Mouse (Mus musculus): ENCODE data around the gene Hist2h2aa2. TPM values are rescaled to one million over a fixed set of nuclear protein-coding genes. Genes with fewer than 3 reads are reported as not detected.
A peak's percentile ranks its signal among the peaks of the same experiment; 100 is the strongest.
"Not testable (repeated sequence)": the region's sequence is repeated elsewhere in the genome, so short reads cannot be mapped to it uniquely, and the experiment has no call there.

Gene Hist2h2aa2
- polyA plus RNA-seq (2015; fragmentation: Nextera tagmentation; extraction: Ambion mirVana): 27.0 and 35.1 TPM in 2 replicates

GRCm38 (mm10) chr3:96239949-96240798 lies at the start of gene Hist2h2aa2:
Gene Hist2h2aa2, minus strand, starts transcription at chr3:96240276.
- H3K27me3 ChIP-seq, H3K9me3 ChIP-seq, H3K36me3 ChIP-seq: not testable (repeated sequence)
- peak; percentile 88 for ATAC-seq (ENCODE audit: insufficient number of reproducible peaks, low FRiP score, low TSS enrichment, low read depth)
- Histone ChIP-seq H3K4me3 (peak within 1 kb of the TSS; percentile 35), H3K4me1 (peaks cover 23% of the 10 kb centered on the region), H3K4me2 (peak within 1 kb of the TSS; percentile 45), H3K27ac (peak within 1 kb of the TSS; percentile 88), H3K9ac (0 out of 2 replicates have a peak within 1 kb of the TSS, but pooled peaks have one; percentile 20)
- 4% methylated on average over 31 of the region's 85 CpGs for WGBS

- Histone ChIP-seq H3K9me3 (no peaks in the 10 kb centered on the region), H3K27me3 (0 out of 2 replicates have a peak, but pooled peaks cover 2% of the 10 kb centered on the region), H3K9ac (no peak overlapping the region), H3K4me1 (no peaks in the 10 kb centered on the region), H3K27ac (no peak overlapping the region), H3K36me3 (no peaks in the 10 kb centered on the region), H3K4me2 (no peak overlapping the region), H3K4me3 (no peak overlapping the region)
- WGBS: 66% methylated on average over 3 of the region's 3 CpGs
- ATAC-seq (ENCODE audit: insufficient number of reproducible peaks, low FRiP score, low TSS enrichment, low read depth): no peak
Observed at GRCm38 (mm10) chr3:96289201-96289600, 49.1 kb upstream of the Hist2h2aa2 start.

GRCm38 (mm10) chr3:96287334-96287733 lies 47.3 kb upstream of the Hist2h2aa2 start:
- 90% methylated on average over 11 of the region's 11 CpGs for WGBS

DNA sequence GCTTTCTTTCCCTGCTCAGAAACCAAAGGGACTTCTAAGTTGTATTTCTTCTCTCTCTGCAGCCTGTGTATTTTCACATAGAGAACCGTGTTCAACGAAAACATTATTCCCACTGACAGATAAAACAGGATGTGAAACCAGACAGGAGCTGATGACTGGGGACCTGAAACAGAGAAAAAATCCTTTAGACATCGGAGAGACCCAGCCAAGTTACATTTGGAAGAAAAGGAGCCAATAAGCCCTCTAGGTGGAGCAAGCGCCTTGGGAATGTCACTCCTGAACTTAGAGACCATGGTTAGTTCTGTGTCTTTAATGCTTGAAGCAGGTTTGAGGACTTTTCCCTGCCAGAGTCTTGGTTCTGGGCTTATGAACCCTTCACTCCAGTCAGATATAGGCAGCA lies 44.4 kb upstream of the Hist2h2aa2 start:
- WGBS: 21% methylated on average over 4 of the region's 4 CpGs
- Histone ChIP-seq H3K4me1 (no peaks in the 10 kb centered on the region), H3K36me3 (no peaks in the 10 kb centered on the region), H3K4me2 (0 out of 2 replicates have a peak overlapping the region, but pooled peaks have one; percentile 5), H3K9me3 (no peaks in the 10 kb centered on the region), H3K9ac (no peak overlapping the region), H3K4me3 (no peak overlapping the region), H3K27ac (no peak overlapping the region), H3K27me3 (peaks cover 13% of the 10 kb centered on the region; the same call in 1 of the 2 replicates)
- ATAC-seq (ENCODE audit: insufficient number of reproducible peaks, low FRiP score, low TSS enrichment, low read depth): no peak

More at GRCm38 (mm10) chr3:96287334-96287733, 47.3 kb upstream of the Hist2h2aa2 start:
- not testable (repeated sequence) for H3K36me3 ChIP-seq; H3K9me3 ChIP-seq; ATAC-seq (ENCODE audit: insufficient number of reproducible peaks, low FRiP score, low TSS enrichment, low read depth); H3K27ac ChIP-seq; H3K4me1 ChIP-seq; H3K27me3 ChIP-seq; H3K9ac ChIP-seq; H3K4me2 ChIP-seq; H3K4me3 ChIP-seq

- Histone ChIP-seq H3K4me3 (no peak overlapping the region), H3K4me2 (no peak overlapping the region), H3K4me1 (peaks cover 4% of the 10 kb centered on the region; the same call in 1 of the 2 replicates), H3K27me3 (peaks cover 13% of the 10 kb centered on the region; the same call in 1 of the 2 replicates), H3K36me3 (no peaks in the 10 kb centered on the region), H3K9me3 (no peaks in the 10 kb centered on the region), H3K27ac (no peak overlapping the region), H3K9ac (no peak overlapping the region)
- no peak for ATAC-seq (ENCODE audit: insufficient number of reproducible peaks, low FRiP score, low TSS enrichment, low read depth)
- 54% methylated on average over 6 of the region's 6 CpGs for WGBS
Observed at GRCm38 (mm10) chr3:96280660-96281059, 40.6 kb upstream of the Hist2h2aa2 start.

- Histone ChIP-seq H3K27me3 (peaks cover 4% of the 10 kb centered on the region; the same call in 1 of the 2 replicates), H3K4me3 (peak overlapping the region; percentile 56), H3K36me3 (no peaks in the 10 kb centered on the region), H3K27ac (peak overlapping the region; percentile 92), H3K9me3 (no peaks in the 10 kb centered on the region), H3K4me1 (peaks cover 4% of the 10 kb centered on the region; the same call in 1 of the 2 replicates), H3K9ac (peak overlapping the region; percentile 53), H3K4me2 (peak overlapping the region; percentile 85)
- under 1% methylated on average over 49 of the region's 49 CpGs for WGBS
- ATAC-seq (ENCODE audit: insufficient number of reproducible peaks, low FRiP score, low TSS enrichment, low read depth): peak; percentile 94
Observed at GRCm38 (mm10) chr3:96277800-96278624, 37.9 kb upstream of the Hist2h2aa2 start.

- ATAC-seq (ENCODE audit: insufficient number of reproducible peaks, low FRiP score, low TSS enrichment, low read depth): no peak; the same call in 1 of the 2 replicates
- peak overlapping the region; percentile 85 for H3K4me2 ChIP-seq
- no peaks in the 10 kb centered on the region for H3K36me3 ChIP-seq
- peak overlapping the region; percentile 83 for H3K27ac ChIP-seq
- no peaks in the 10 kb centered on the region for H3K9me3 ChIP-seq
- H3K9ac ChIP-seq: peak overlapping the region; percentile 53; the same call in 1 of the 2 replicates
- peaks cover 4% of the 10 kb centered on the region; the same call in 1 of the 2 replicates for H3K27me3 ChIP-seq
- H3K4me3 ChIP-seq: peak overlapping the region; percentile 56
- peaks cover 4% of the 10 kb centered on the region; the same call in 1 of the 2 replicates for H3K4me1 ChIP-seq
- WGBS: 15% methylated on average over 8 of the region's 8 CpGs
Observed at GRCm38 (mm10) chr3:96277428-96277799, 37.3 kb upstream of the Hist2h2aa2 start.

DNA sequence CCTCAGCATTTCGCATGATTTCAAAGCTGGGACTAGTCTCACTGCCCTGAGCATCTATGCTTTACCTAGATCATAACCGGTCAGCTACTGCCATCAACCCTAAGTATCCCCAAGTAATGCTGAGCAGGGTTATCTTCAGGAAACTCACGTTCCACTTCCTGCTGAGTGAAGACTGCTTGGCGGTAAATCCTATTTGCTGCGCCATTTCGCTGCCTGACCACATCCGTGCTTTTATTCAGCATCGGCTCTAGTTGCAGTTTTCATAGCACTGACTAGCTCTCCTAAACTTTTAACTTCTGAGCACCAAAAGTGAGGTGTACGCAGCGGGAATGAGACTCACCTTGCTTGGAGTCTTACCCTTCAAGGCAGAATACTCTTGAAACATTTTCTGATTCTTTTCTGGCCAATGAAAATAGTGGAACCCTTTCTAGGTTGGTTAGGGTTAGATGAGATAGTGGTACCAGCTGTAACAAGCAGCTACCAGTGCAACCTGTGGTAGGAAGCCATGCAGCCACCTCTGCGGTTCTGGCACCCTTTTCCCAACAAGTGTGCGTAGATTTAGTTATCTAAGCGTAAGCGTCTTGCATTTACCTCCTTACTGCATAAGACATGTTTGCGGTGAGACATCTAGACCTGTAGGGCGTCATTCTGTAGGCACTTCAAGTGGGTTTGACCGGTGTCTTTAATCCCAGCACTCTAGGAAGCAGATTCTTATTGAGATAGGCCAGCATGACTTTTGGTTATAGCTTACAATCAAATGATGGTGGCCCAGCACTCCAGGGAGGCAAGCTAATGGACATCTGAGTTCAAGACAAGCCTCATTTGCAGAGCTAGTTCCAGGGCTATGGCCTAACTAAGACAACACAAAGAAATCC lies 33.8 kb upstream of the Hist2h2aa2 start:
- no peak for ATAC-seq (ENCODE audit: insufficient number of reproducible peaks, low FRiP score, low TSS enrichment, low read depth)

DNA sequence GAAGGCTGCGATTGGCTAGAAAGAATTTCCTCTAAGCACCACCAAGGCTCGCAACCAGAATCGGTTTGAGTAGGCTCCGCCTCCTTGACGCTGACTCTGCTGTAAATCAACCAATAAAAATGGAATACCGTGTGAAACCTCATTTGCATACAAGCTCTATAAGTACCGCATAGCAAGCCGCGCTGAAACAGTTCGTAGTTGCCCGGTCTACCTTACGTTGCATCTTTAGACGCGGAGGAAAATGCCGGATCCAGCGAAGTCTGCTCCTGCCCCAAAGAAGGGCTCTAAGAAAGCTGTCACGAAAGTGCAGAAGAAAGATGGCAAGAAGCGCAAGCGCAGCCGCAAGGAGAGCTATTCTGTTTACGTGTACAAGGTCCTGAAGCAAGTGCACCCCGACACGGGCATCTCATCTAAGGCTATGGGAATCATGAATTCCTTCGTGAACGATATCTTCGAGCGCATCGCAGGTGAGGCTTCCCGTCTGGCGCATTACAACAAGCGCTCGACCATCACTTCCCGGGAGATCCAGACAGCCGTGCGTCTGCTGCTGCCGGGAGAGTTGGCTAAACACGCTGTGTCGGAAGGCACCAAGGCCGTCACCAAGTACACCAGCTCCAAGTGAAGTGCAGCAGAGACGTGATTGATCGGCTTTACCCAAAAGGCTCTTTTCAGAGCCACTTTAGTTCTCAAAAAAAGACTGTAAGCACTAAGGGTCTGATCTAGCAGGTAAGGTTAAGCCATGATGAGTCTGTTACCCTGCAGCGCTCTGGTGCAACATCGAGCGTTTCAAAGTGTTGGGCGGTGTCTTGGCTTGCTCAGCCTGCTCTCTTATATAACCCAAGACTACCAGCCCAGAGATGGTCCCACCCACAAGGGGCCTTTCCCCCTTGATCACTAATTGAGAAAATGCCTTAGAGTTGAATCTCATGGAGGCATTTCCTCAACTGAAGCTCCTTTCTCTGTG lies 29.7 kb upstream of the Hist2h2aa2 start, which contains the start of gene Hist2h2bb:
Hist2h2bb (plus strand) TSS at position 242 of the 964 bp plus-strand sequence.
- Histone ChIP-seq H3K9me3 (no peaks in the 10 kb centered on the region), H3K9ac (peak within 1 kb of the TSS; percentile 44), H3K4me2 (peak within 1 kb of the TSS; percentile 80), H3K27me3 (no peaks in the 10 kb centered on the region), H3K4me3 (peak within 1 kb of the TSS; percentile 52), H3K4me1 (peaks cover 11% of the 10 kb centered on the region; the same call in 1 of the 2 replicates), H3K36me3 (no peaks in the 10 kb centered on the region), H3K27ac (peak within 1 kb of the TSS; percentile 96)
- ATAC-seq (ENCODE audit: insufficient number of reproducible peaks, low FRiP score, low TSS enrichment, low read depth): peak; percentile 95
- WGBS: under 1% methylated on average over 45 of the region's 45 CpGs

More for the DNA sequence above, 33.8 kb upstream of the Hist2h2aa2 start:
- Histone ChIP-seq H3K4me2 (no peak overlapping the region), H3K4me1 (peaks cover 8% of the 10 kb centered on the region; the same call in 1 of the 2 replicates), H3K36me3 (no peaks in the 10 kb centered on the region), H3K9ac (no peak overlapping the region), H3K27ac (no peak overlapping the region), H3K27me3 (no peaks in the 10 kb centered on the region), H3K9me3 (no peaks in the 10 kb centered on the region), H3K4me3 (no peak overlapping the region)
- WGBS: 88% methylated on average over 17 of the region's 17 CpGs

DNA sequence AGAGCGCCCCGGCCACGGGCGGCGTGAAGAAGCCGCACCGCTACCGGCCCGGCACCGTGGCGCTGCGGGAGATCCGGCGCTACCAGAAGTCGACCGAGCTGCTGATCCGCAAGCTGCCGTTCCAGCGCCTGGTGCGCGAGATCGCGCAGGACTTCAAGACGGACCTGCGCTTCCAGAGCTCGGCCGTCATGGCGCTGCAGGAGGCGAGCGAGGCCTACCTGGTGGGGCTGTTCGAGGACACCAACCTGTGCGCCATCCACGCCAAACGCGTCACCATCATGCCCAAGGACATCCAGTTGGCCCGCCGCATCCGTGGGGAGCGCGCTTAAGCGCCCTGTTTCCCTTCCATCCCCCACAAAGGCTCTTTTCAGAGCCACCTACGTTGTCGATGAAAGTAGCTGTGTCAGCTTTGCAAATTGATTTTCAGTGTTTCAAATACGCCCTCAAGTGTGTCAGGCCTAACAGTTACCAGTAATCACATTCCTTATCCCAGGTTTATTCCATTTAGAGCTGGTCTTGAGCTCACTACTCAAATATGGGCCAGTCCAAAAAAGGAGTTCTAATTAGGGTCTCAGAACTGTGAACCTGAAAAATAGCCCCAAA lies 28.8 kb upstream of the Hist2h2aa2 start:
- H3K27ac ChIP-seq: peak overlapping the region; percentile 96
- peak; percentile 7; the same call in 1 of the 2 replicates for ATAC-seq (ENCODE audit: insufficient number of reproducible peaks, low FRiP score, low TSS enrichment, low read depth)
- 0% methylated on average over 12 of the region's 44 CpGs for WGBS
- not testable (repeated sequence) for H3K27me3 ChIP-seq, H3K9me3 ChIP-seq, H3K36me3 ChIP-seq
- H3K4me1 ChIP-seq: peaks cover 19% of the 10 kb centered on the region
- peak overlapping the region; percentile 52 for H3K4me3 ChIP-seq
- H3K9ac ChIP-seq: 0 out of 2 replicates have a peak overlapping the region, but pooled peaks have one; percentile 20
- peak overlapping the region; percentile 60 for H3K4me2 ChIP-seq

All from limb, embryonic 15.5 days (tissue).